Mouse (Mus musculus): ENCODE measurements around the gene Synj1. TPM values are rescaled to one million over a fixed set of nuclear protein-coding genes. Genes with fewer than 3 reads are reported as not detected.
A peak's percentile ranks its signal among the peaks of the same experiment; 100 is the strongest.

Gene Synj1
- 38.1 and 48.6 TPM in 2 replicates for total RNA-seq (2014; fragmentation: Nextera tagmentation)
- total RNA-seq (2017): 25.4 and 28.7 TPM in 2 replicates

DNA sequence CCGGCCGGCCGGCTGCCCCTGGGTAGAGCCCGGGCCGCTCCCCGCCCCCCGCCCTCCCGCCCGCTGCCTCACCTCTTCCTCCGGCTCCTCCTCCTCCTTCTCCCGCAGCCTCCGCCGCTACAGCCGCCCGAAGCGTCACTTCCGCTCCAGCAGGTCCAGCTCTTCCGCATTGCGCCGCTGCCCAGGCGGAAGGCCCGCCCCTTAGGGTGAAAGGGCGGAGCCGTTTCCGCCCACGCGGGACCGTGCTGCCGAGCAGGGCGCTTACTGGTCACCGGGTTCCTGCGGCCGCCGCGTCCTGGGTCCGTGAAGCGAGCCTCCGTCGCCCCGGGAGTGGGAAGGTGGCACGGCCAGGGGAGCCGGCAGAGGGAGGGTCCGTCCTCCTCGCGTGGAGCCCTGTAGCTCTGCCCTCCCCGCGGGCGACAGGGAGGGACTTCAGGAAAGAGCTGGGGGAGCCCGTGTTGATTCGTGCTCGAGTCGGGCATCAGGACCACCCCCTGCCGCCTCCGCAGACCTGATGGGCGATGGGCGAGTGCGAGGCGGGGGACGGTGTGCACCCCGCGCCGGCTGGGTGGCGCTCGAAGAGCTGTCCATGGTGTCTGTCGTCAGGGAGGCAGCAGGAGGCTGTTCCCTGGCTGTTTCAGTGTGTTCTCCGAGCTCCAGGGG lies at the start of gene Synj1:
Gene Synj1, minus strand, starts transcription at position 288 of the 663 bp plus-strand sequence.
- ATAC-seq (replicated peaks; ENCODE audit: low FRiP score, low TSS enrichment, poor library complexity, severe bottlenecking): peak; percentile 85

DNA sequence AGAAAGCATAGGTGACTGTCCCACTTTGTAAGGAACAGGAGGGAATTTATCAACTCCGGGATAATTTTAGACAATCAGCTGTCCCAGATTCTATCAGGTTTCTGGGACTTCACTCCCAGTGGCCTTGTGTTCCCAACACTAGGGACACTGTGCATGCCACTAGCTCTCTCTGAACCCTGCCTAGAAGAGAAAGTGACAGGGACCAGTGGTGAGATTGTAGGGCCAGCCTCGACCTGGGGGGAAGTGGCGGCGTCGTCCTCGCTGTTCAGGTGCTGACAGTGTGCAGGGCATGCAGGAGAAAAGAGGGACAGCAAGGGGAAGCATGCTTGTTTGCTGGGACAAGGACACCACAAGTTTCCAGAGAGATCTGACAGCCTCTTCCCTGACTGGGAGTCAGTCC lies 46.6 kb upstream of the Synj1 start:
- ATAC-seq (replicated peaks; ENCODE audit: low FRiP score, low TSS enrichment, poor library complexity, severe bottlenecking): no peak

DNA sequence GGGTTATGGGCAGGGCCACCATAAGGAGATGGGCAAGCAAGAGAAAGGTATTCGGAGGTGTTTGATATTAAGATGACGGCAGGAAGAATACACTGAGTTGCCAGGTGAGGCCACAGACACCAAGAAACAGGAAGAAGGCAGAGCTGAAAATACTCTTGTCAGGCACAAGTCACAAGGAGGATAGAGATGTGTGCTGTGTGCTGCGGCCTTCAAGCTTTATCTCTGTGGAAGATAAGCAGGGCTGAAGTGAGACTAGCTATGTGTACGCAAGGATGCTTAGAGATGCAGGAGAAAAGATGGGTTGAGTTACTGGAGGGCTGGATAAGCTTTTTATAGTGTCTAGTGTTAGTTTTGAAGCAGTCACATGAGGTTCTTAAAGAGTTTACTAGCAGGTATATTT lies 46.2 kb upstream of the Synj1 start:
- no peak for ATAC-seq (replicated peaks; ENCODE audit: low FRiP score, low TSS enrichment, poor library complexity, severe bottlenecking)

DNA sequence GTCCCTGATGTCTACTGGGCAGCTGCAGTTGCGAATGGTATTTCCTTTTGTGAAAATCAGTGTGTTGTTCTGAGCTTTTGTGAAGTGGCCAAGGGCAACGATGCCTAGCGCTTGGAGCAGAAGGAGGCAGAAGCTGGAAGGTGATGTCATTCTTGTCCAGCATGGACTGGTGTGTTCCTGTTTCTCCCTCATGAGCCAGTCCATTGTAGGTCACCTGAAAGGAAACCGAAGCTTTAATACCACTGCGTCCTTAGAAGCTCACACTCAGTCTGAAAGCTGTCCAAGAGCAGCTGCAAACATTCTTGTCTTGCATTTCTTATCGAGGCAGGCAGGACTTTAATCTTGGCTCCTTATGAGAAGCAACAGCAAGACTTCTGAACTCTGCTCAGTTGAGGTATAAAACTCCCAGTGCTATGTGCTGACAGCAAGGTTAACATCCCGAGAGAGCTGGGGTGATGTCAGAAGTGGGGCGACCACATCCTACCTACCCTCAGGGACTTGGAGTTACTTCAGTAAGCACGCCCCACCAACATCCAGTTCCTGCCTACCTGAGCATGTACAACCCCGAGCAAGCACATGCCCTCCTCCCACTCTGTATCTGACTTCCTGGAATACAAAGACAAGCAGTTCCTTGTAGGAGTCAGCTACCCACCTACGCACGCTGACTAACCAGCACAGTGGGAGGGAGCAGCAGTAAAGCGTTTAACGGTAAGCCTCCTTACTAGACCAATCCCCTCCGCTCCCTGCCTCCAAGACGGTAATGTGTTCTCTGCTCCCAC lies 45.1 kb upstream of the Synj1 start:
- peak; percentile 75 for ATAC-seq (replicated peaks; ENCODE audit: low FRiP score, low TSS enrichment, poor library complexity, severe bottlenecking)

DNA sequence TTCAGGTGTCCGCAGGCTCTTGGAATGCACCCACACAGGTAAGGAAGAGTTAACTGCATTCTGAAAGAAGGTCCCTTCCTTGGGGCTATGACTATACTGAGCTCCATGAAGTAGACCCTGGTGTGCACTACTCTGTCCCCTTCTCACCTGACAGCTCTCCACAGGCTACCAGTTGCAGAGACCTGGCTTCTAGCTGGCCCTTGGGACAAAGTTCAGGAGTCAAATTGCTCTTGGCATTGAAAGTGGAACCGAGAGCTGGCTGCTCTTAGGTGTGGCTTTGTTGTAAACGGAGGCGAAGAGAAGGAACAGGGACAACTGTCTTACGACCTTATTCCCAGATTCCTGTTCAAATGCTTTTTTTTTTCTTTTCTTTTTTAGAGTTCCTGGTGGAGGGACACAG lies 44.0 kb upstream of the Synj1 start:
- ATAC-seq (replicated peaks; ENCODE audit: low FRiP score, low TSS enrichment, poor library complexity, severe bottlenecking): no peak

DNA sequence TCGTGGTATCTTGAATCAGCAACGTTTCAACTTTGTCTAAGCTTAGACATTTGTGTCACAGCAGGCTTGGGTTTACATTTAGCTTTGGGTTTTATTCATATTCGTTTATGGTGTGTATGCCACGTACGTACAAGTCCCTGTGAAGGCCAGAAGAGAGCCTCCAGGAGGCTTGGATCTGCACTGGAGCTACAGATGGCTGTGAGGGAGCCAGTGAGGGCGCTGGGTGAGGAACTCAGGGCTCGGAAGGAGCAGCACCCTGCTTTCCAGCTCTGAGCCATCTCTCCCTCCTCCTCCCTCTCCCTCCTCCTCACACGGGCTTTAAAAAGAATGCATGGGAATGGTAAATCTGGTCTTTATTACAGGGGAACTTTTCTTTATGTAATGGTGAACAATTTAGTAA lies 42.5 kb upstream of the Synj1 start:
- no peak for ATAC-seq (replicated peaks; ENCODE audit: low FRiP score, low TSS enrichment, poor library complexity, severe bottlenecking)

DNA sequence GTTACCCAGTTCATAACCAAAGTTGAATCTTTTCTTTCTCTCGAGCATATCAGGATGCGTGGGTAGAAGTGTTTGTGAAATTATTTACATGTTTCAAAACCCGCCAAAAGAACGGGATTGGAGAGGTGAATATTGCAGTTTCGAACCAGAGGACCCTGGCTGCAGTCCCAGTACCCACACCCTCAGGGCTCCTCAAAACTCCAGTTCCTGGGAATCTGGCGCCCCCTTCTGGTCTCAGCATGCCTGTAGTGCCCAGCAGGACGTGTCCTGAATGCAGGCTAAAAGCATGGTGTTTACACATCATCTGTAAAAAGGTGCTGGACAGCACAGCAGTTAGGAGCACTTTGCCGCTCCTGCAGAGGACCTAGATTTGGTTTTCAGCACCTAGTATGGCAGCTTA lies 34.4 kb upstream of the Synj1 start:
- ATAC-seq (replicated peaks; ENCODE audit: low FRiP score, low TSS enrichment, poor library complexity, severe bottlenecking): no peak

DNA sequence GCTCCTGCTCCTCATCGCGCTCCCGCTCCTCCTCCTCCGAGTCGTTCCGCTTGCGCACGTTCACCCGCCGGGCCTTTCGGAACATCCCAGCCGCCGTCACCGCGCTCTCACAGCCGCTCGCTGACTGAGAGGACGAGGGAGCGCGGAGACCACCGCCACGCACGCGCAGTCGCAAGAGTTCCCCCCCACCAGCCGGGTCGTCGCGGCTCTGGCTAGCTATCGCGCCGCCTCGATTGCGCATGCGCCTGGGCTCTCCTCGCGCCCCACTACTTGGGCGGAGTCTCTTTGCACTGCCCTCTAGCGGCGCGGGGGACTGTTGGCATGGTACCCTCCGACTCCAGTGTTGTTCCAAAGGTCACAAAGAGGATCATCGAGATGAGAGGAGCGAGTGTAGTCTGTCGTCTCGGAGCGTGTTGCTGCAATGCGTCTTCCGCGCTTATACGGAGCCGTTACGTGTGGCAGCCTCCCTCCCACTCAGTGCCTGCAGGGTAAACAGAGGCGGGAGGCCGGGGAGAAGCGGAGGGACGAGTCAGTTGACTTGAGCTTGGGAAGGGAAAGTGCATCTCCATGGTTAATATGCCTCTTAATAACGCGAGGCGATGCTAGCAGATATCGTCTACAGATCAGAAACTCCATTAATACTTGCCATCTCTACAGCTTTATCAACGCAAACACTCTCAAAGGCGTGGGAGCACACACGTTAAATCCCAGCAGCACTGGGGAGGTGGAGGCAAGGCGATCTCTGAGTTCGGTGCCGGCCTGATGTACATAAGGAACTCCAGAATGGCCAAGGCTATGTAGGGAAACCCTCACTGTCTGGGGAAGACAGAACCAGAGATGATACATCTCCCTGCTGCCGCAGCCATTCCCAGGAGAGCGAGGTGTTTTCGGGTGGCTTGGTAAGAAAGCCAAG lies 33.4 kb upstream of the Synj1 start, which contains the start of gene Paxbp1:
Gene Paxbp1, minus strand, starts transcription at position 274 of the 913 bp plus-strand sequence.
- peak; percentile 90 for ATAC-seq (replicated peaks; ENCODE audit: low FRiP score, low TSS enrichment, poor library complexity, severe bottlenecking)

DNA sequence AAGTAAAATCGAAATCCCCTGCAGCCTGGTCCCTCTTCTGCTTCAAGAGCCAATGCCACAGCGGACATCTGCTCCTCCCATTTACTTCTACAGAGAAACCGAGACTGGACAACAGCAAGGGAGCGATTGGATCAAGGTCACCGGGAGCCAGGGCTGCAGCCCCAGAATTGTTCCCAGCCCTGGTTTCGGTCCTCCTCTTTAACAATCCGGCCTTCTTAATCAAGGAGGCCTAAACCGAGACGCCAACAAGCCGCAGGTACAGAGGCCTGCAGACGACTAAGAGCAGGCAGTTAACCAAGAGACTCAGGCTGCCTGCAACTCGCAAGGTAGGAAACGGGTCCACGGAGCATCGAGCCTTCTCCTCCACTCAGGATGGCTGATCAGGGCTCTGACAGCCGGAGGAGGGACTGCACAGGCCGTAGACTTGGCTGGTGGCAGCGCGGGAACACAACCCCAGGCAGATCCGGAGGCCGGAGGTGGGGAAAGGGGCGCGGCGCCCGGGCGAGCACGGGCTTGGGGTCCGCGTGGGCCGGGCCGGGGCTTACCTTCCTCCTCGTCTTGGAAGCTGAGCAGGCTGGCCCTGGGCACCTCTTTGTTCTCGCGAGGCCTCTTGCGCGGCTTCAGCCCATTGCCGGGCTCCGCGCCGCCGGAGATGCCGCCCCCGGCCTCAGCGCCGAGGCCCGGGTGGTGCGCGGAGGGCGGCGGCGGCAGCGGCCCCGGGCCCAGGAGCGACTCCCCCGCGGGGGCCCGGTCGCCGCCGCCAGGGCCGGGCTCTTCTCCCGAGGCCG lies 32.5 kb upstream of the Synj1 start:
- ATAC-seq (replicated peaks; ENCODE audit: low FRiP score, low TSS enrichment, poor library complexity, severe bottlenecking): peak; percentile 27

DNA sequence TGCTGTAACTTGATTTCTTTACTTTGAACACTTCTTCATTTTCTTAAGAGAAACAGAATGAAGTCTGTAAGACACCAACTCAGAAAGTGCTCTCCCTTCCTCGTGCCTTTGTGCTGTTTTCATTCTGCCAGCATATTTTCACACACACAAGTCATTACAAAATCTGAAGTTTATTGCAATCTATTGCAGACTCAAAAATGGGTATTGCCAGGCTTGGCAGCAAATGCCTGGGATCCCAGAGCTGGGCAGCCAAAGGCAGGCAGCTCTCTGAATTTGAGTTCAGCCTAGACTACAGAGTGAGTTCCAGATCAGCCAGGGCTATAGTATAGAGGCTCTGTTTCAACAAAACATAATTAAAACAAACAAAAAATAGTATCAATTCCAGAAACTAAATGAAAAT lies 31.5 kb upstream of the Synj1 start:
- ATAC-seq (replicated peaks; ENCODE audit: low FRiP score, low TSS enrichment, poor library complexity, severe bottlenecking): no peak

DNA sequence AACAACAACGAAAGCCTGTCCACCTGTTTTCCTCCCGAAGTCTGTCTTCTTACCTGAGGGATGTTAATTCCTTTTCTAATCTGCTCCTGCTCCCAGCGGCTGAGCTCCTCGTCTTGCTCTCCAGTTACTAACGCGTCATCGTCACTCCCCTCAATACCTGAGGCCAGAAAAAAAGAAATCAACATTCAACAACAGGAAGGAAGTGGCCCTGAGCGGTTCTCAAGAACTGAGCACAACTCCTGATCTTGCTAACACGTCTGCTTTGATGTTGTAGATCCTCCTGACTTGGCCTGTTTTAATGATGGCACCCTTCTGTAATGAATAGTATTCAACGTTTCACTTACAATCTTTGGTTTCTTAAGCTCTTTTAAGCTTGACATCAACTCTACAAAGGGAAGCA lies 24.8 kb upstream of the Synj1 start:
- ATAC-seq (replicated peaks; ENCODE audit: low FRiP score, low TSS enrichment, poor library complexity, severe bottlenecking): no peak

DNA sequence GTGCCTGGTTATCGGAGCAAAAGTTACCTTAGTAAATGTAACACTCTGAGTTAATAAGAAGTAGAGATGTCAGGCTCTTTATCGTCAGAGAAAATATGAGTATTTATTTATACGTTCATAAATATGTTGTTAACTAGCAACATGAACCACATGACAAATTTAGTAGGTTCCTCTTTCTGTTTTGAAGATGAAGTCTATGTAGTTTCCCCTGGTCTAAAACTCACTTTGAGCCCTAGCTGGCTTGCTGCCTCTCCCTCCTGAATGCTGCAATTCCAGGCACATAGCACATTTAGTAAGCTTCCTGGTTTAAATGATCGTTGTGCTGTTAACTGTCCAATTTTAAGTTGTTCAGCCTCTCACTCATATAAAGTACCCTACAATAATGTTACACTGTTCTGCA lies 19.6 kb upstream of the Synj1 start:
- ATAC-seq (replicated peaks; ENCODE audit: low FRiP score, low TSS enrichment, poor library complexity, severe bottlenecking): no peak

DNA sequence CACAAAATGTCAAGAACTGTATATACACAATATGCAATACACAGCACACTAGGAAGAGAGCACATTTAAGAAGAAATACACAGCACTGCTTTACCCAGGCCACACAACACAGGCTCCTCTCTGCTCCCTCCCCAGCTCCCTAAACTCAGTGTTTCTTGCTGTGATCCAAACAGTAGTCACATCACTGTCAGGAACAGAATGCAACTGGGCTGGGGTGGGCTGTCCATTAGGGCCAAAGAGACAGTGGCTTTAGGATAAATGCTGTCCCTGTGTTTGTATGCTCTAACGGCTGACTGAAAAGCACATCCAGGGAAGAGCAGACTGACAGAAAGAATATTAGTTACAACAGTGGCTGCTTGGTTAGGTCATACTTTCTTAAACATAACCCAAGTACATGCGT lies 18.8 kb upstream of the Synj1 start:
- no peak for ATAC-seq (replicated peaks; ENCODE audit: low FRiP score, low TSS enrichment, poor library complexity, severe bottlenecking)

DNA sequence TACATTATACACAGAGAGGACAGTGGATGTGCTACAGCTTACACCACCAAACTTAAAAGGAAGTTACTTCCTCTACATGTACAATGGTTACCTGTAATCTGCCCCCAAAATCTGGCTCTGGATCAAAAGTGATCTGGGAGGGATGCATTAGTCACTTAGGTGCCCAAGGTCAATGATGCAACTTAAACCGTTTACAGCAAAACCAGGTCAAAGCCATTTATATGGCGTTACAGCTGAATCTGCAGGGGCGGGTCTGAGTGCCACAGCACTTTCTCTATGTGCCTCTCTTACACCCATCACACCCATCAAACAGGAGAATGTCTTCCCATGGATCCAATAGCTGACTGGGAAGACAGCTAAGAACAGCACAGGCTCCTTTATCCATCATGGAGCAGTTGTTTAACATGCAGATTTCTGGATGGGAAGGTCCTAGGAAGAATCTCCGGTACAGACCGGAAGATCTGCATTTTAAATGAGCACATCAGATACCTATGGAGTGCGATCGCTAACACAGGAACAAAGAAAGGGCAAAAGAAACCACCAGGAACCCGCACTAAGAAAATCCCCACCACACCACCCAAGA lies 18.1 kb upstream of the Synj1 start:
- no peak for ATAC-seq (replicated peaks; ENCODE audit: low FRiP score, low TSS enrichment, poor library complexity, severe bottlenecking)

DNA sequence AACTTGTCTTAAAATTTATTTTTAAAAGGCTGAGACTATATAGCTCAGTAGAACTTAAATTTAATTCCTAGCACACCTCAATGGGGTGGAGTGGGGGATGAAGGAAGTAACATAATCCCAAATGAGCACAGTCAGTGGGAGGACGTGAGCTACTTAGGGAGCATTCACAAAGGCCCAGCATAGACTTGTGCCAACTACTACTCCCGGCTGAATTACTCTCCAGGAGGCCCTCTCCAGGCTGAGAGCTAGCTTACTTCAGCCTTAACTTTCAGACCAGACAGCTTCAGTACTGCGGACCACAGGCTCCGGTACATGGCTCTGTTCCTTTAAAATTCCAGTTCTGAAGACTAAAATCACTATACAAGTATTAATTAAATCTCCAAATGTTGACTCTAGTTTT lies 15.2 kb upstream of the Synj1 start:
- ATAC-seq (replicated peaks; ENCODE audit: low FRiP score, low TSS enrichment, poor library complexity, severe bottlenecking): no peak

DNA sequence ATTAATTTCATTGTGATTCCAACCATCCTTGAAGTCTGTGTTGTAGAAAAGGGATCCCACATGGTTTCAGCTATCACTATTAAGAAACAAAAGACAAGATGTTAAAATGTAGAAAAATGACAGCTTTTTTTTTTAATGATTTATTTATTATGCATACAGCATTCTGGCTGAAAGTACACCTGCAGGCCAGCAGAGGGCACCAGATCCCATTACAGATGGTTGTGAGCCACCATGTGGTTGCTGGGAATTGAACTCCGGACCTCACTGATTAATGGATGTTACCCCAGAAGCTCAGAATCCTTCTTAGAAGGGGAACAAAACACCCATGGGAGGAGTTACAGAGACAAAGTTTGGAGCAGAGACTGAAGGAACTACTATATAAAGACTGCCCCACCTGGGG lies 12.3 kb upstream of the Synj1 start:
- no peak for ATAC-seq (replicated peaks; ENCODE audit: low FRiP score, low TSS enrichment, poor library complexity, severe bottlenecking)

DNA sequence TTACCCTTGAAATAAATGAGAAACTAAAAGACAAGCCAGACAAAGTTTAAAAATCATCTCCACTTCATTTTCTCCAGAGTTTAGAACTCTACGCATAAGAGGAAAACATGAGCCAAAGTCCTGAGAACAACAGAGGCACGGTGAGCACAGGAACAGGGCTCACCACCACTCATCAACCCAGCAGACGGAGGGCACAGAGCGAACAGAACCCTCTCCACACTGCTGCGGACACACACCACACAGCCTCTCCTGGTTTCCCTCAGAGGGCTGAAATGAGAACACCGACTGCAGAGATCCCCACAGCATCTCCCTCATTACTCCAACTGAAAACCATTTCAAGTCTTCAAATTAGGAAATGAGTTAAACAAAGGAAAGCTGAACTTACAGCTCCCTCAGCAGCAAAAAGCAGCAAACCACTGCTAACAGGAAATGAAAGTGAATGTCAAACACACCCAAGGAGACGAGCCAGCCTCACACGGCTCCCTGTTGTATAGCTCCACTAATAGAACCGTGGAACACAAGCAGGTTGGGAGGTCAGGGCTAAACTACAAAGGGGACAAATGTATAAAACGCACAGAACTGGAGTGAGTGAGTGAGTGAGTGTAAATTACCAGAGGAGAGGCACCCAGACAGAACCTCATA lies 9.9 kb upstream of the Synj1 start:
- no peak for ATAC-seq (replicated peaks; ENCODE audit: low FRiP score, low TSS enrichment, poor library complexity, severe bottlenecking)

DNA sequence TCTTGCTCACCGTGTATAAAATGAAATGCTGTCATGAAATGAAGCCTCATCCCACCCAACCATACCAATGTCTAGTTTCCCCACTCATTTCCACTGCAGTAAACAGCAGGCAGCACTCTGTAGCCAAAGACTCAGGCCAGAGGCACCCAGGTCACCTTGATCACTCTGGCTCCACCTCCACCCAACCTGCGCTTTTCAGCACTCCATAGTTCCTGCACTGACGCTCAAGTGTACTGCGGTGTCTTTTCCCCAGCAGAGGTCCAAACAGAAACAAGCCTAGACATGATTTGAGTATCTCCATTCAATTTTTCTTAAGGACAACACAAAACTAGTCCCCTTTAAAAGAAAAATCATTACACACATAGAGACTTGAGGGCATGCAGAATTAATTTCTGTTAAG lies 8.4 kb upstream of the Synj1 start:
- no peak for ATAC-seq (replicated peaks; ENCODE audit: low FRiP score, low TSS enrichment, poor library complexity, severe bottlenecking)

DNA sequence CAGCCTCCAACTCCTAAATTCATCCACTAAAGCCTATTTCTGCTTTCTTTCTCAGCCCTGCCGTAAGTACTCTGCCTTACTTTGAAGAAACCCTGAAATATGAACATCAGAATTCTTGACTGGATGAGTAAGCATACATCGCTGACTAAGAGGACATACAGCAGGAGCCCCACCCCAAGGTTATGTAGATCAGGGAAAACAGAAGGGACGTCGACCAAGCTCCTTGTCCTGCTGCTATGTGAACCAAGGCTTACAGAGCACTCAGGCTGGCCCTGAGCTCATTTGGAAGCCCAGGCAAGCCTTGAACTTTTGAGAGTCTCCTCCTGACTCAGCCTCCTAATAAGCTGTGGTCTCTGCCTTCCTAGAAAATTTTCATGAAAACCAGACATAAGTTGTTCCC lies 4.7 kb upstream of the Synj1 start:
- no peak for ATAC-seq (replicated peaks; ENCODE audit: low FRiP score, low TSS enrichment, poor library complexity, severe bottlenecking)
